Comparison of ENCODE assay signal across 21 mouse cellular contexts in genomic region chr12:86182414-86182813, GRCm38 (mm10). TPM values are rescaled to one million over a fixed set of nuclear protein-coding genes. Genes with fewer than 3 reads are reported as not detected.
DNase-seq lines count a peak whose midpoint lies in the region; ATAC-seq and TF ChIP-seq lines count a peak whose summit lies in the region.
"Had no signal": no experiment of that assay in that cellular context is flagged by ENCODE, and none has a peak within 500 bp of the region (broad histone marks: within the 10 kb centered on the region; RNA-seq: fewer than 3 reads in every experiment).

No protein-coding gene starts in this region.

- DNase-seq in ES-E14 (ENCODE audit: low read depth, low spot score), result no peak
- DNase-seq in forebrain, embryonic 11.5 days (ENCODE audit: low spot score), result no peak
- no peak for DNase-seq in hindbrain, postnatal 0 days (ENCODE audit: low spot score)
- no peak for DNase-seq in frontal cortex, postnatal 25 days (ENCODE audit: low spot score in 2 of 2)
- no peak for DNase-seq in heart, postnatal 10 days
- DNase-seq: adrenal gland, postnatal 10 days; B cell, adult 2 months; cerebellum, adult 9-11 months; embryo, embryonic 11 days; heart, postnatal 14 days; kidney, adult 9 months; kidney, postnatal 25 days; lung, adult 18-20 months; right cerebral cortex, postnatal 4 days had no signal

- in situ Hi-C loops in ES-E14 (cut with MboI; ENCODE audit: low sequenced_read_pairs in 2 of 2, unreplicated experiment in 2 of 2), result no loop called here

- H3K9me3 ChIP-seq in hindbrain, embryonic 15.5 days, result no peaks in the 10 kb centered on the region
- H3K9me3 ChIP-seq in hindbrain, embryonic 12.5 days (replicated peaks), result no peaks in the 10 kb centered on the region
- H3K9me3 ChIP-seq in ES-E14 (ENCODE audit: control insufficient read depth, insufficient read depth, low read depth, low read length), result no peaks in the 10 kb centered on the region
- no peaks in the 10 kb centered on the region for H3K9me3 ChIP-seq in forebrain, embryonic 11.5 days (ENCODE audit: control insufficient read depth, low read length)
- no peaks in the 10 kb centered on the region for H3K9me3 ChIP-seq in hindbrain, postnatal 0 days (ENCODE audit: low read length)
- H3K9me3 ChIP-seq: megakaryocyte, embryonic 14.5 days had no signal

- H3K4me3 ChIP-seq in hindbrain, embryonic 15.5 days, result no peak overlapping the region
- H3K4me3 ChIP-seq in hindbrain, embryonic 12.5 days, result no peak overlapping the region
- H3K4me3 ChIP-seq in ES-E14 (ENCODE audit: insufficient read depth in 1 of 2, low read depth in 1 of 2, low read length in 2 of 2, poor library complexity in 1 of 2, severe bottlenecking in 1 of 2), result no peak overlapping the region
- H3K4me3 ChIP-seq in forebrain, embryonic 11.5 days (ENCODE audit: low read depth, low read length), result no peak overlapping the region
- no peak overlapping the region for H3K4me3 ChIP-seq in hindbrain, postnatal 0 days (ENCODE audit: low read length)
- H3K4me3 ChIP-seq: megakaryocyte, embryonic 14.5 days; myocyte had no signal

- no peak for TF ChIP-seq CTCF in hindbrain, postnatal 0 days (IDR thresholded peaks at IDR 0.05; ENCODE audit: low read depth)

- H3K27ac ChIP-seq in hindbrain, embryonic 15.5 days (replicated peaks), result no peak overlapping the region
- H3K27ac ChIP-seq in hindbrain, embryonic 12.5 days, result no peak overlapping the region
- H3K27ac ChIP-seq in ES-E14 (ENCODE audit: insufficient read depth, low read depth, low read length, poor library complexity, severe bottlenecking), result no peak overlapping the region
- H3K27ac ChIP-seq in forebrain, embryonic 11.5 days (ENCODE audit: low read depth, low read length), result peak overlapping the region; percentile 62; the same call in 1 of the 2 replicates
- no peak overlapping the region for H3K27ac ChIP-seq in hindbrain, postnatal 0 days
- H3K27ac ChIP-seq: stomach, postnatal 0 days had no signal

- no peaks in the 10 kb centered on the region for H3K27me3 ChIP-seq in hindbrain, embryonic 15.5 days
- peaks cover 8% of the 10 kb centered on the region; the same call in 1 of the 2 replicates for H3K27me3 ChIP-seq in hindbrain, embryonic 12.5 days
- no peaks in the 10 kb centered on the region for H3K27me3 ChIP-seq in forebrain, embryonic 11.5 days (ENCODE audit: control insufficient read depth, insufficient read depth, low read length)
- no peaks in the 10 kb centered on the region for H3K27me3 ChIP-seq in hindbrain, postnatal 0 days (ENCODE audit: insufficient read depth, low read length)

- peak; percentile 15; the same call in 1 of the 2 replicates for ATAC-seq in hindbrain, embryonic 15.5 days (ENCODE audit: low FRiP score, low read depth)
- no peak for ATAC-seq in hindbrain, embryonic 12.5 days (ENCODE audit: low FRiP score)
- no peak for ATAC-seq in forebrain, embryonic 11.5 days (replicated peaks; ENCODE audit: low FRiP score)
- ATAC-seq in hindbrain, postnatal 0 days, result 0 out of 2 replicates have a peak, but pooled peaks have one; percentile 37

- 77% methylated on average over 1 of the region's 1 CpGs for WGBS in hindbrain, embryonic 15.5 days
- 89% methylated on average over 1 of the region's 1 CpGs for WGBS in hindbrain, embryonic 12.5 days
- 81% methylated on average over 1 of the region's 1 CpGs for WGBS in forebrain, embryonic 11.5 days
- WGBS in hindbrain, postnatal 0 days, result 85% methylated on average over 1 of the region's 1 CpGs

- peaks cover 22% of the 10 kb centered on the region for H3K4me1 ChIP-seq in hindbrain, embryonic 15.5 days (replicated peaks)
- H3K4me1 ChIP-seq in hindbrain, embryonic 12.5 days, result peaks cover 27% of the 10 kb centered on the region
- H3K4me1 ChIP-seq in ES-E14 (ENCODE audit: control insufficient read depth in 2 of 2, insufficient read depth in 2 of 2, low read length in 2 of 2, poor library complexity in 1 of 2), result peaks cover 11 to 15% of the 10 kb centered on the region in 2 experiments; a peak in 3 of 4 replicates
- peaks cover 12% of the 10 kb centered on the region for H3K4me1 ChIP-seq in forebrain, embryonic 11.5 days (replicated peaks; ENCODE audit: control insufficient read depth, insufficient read depth, low read length)
- no peaks in the 10 kb centered on the region; the same call in none of the 2 replicates for H3K4me1 ChIP-seq in hindbrain, postnatal 0 days (ENCODE audit: insufficient read depth, low read length)
- H3K4me1 ChIP-seq: megakaryocyte, embryonic 14.5 days had no signal

- H3K4me2 ChIP-seq in hindbrain, embryonic 15.5 days, result no peak overlapping the region
- H3K4me2 ChIP-seq in hindbrain, embryonic 12.5 days (replicated peaks), result no peak overlapping the region
- no peak overlapping the region for H3K4me2 ChIP-seq in forebrain, embryonic 11.5 days (ENCODE audit: low read depth, low read length, severe bottlenecking)
- H3K4me2 ChIP-seq in hindbrain, postnatal 0 days (ENCODE audit: low read depth, low read length), result no peak overlapping the region
- H3K4me2 ChIP-seq: heart, embryonic 11.5 days; liver, embryonic 11.5 days had no signal

- H3K9ac ChIP-seq in hindbrain, embryonic 15.5 days, result no peak overlapping the region
- H3K9ac ChIP-seq in hindbrain, embryonic 12.5 days, result no peak overlapping the region
- no peak overlapping the region for H3K9ac ChIP-seq in ES-E14 (ENCODE audit: insufficient read depth, low read depth, low read length, poor library complexity, severe bottlenecking)
- H3K9ac ChIP-seq in forebrain, embryonic 11.5 days (ENCODE audit: low read length), result no peak overlapping the region
- no peak overlapping the region for H3K9ac ChIP-seq in hindbrain, postnatal 0 days (replicated peaks; ENCODE audit: low read length)

- H3K36me3 ChIP-seq in hindbrain, embryonic 15.5 days, result no peaks in the 10 kb centered on the region
- H3K36me3 ChIP-seq in hindbrain, embryonic 12.5 days, result no peaks in the 10 kb centered on the region
- H3K36me3 ChIP-seq in ES-E14 (ENCODE audit: control insufficient read depth, insufficient read depth, low read length, poor library complexity, severe bottlenecking), result no peaks in the 10 kb centered on the region
- no peaks in the 10 kb centered on the region for H3K36me3 ChIP-seq in forebrain, embryonic 11.5 days (ENCODE audit: control insufficient read depth, insufficient read depth, low read length)
- no peaks in the 10 kb centered on the region for H3K36me3 ChIP-seq in hindbrain, postnatal 0 days (ENCODE audit: insufficient read depth, low read length)

- intact Hi-C loops in heart, postnatal 10 days (cut with DNase I), result no loop called here

TF ChIP-seq in ES-E14, 5 proteins besides CTCF, POLR2A, EP300 and RAD21:
- no peak for TF ChIP-seq CHD2 (IDR thresholded peaks at IDR 0.05; ENCODE audit: low read depth, low read length)
- peak; percentile 92 for TF ChIP-seq ZNF384 (IDR thresholded peaks at IDR 0.05; ENCODE audit: low read depth, low read length)
- TF ChIP-seq MAFK (IDR thresholded peaks at IDR 0.05; ENCODE audit: insufficient read depth, low read depth, low read length), result no peak
- no peak for TF ChIP-seq HCFC1 (IDR thresholded peaks at IDR 0.05; ENCODE audit: borderline replicate concordance, insufficient read depth, low read length)
- TF ChIP-seq ZC3H11A (IDR thresholded peaks at IDR 0.05; ENCODE audit: borderline replicate concordance, low read depth, low read length), result no peak

RNA-seq across cellular contexts. Expression of gene Gpatch2l, which starts 59.2 kb away (rescaled TPM):
- polyA plus RNA-seq in hindbrain, embryonic 15.5 days (2015; fragmentation: Nextera tagmentation; extraction: Ambion mirVana), result 26.5 and 29.4 TPM in 2 replicates
- 23.5 and 24.6 TPM in 2 replicates for polyA plus RNA-seq in hindbrain, embryonic 12.5 days (2016; fragmentation: Nextera tagmentation; extraction: Ambion mirVana)
- total RNA-seq in ES-E14 (2012; rRNA removed), result 13.1 and 13.4 TPM in 2 replicates
- 20.5 and 21.4 TPM in 2 replicates for polyA plus RNA-seq in forebrain, embryonic 11.5 days (2014; fragmentation: Nextera tagmentation; extraction: Ambion mirVana)
- total RNA-seq in hindbrain, postnatal 0 days (2014; rRNA removed), result 28.4 and 38.0 TPM in 2 replicates
- 19.8 and 21.5 TPM in 2 replicates for polyA plus RNA-seq in hindbrain, postnatal 0 days (2015; fragmentation: Nextera tagmentation; extraction: Ambion mirVana)
- 10 to 100 TPM; 18.7 to 18.9 TPM for total RNA-seq in heart, postnatal 10 days (2021)

Comparison
In these comparisons a context has a peak if more than half of its experiments do, and no peak if none do; other contexts are left out.
1. ATAC-seq: peak in hindbrain, embryonic 15.5 days (single experiment) and hindbrain, postnatal 0 days (single experiment); none in hindbrain, embryonic 12.5 days (single experiment) and forebrain, embryonic 11.5 days (single experiment).